ENCODE assay signal across 8 mouse cellular contexts in the genomic region with DNA sequence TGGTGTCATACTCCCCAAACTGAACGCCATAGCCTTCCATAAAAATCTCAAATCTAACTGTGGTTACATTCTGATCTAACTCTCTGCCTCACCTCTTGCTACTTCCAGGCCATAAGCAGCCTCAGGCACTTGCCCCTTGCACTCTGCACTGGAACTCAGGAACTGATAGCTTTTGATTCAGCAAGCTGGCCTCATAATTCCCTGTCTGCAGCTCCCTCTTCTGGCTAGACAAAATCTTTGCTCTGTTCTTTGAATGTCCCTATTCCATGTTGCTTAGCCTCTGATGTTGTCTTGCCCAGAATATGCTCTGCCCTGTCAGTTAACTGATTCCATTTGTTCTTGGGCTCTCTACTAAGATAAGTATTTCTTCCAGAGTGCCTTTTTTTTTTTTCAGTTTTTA. TPM values are rescaled to one million over a fixed set of nuclear protein-coding genes. Genes with fewer than 3 reads are reported as not detected.
DNase-seq lines count a peak whose midpoint lies in the region; ATAC-seq lines count a peak whose summit lies in the region.
"Had no signal": no experiment of that assay in that cellular context is flagged by ENCODE, and none has a peak within 500 bp of the region (broad histone marks: within the 10 kb centered on the region; RNA-seq: fewer than 3 reads in every experiment).

No protein-coding gene starts in this region.

- no peaks in the 10 kb centered on the region for H3K4me1 ChIP-seq in neural tube, embryonic 11.5 days (ENCODE audit: control insufficient read depth, insufficient read depth, low read length)
- no peaks in the 10 kb centered on the region for H3K4me1 ChIP-seq in neural tube, embryonic 15.5 days
- no peaks in the 10 kb centered on the region for H3K4me1 ChIP-seq in embryonic facial prominence, embryonic 11.5 days (ENCODE audit: control insufficient read depth, insufficient read depth, low read length)
- H3K4me1 ChIP-seq: lung, embryonic 15.5 days had no signal

- no peak overlapping the region for H3K27ac ChIP-seq in neural tube, embryonic 11.5 days (ENCODE audit: low read depth, low read length)
- no peak overlapping the region for H3K27ac ChIP-seq in neural tube, embryonic 15.5 days (replicated peaks)
- no peak overlapping the region for H3K27ac ChIP-seq in embryonic facial prominence, embryonic 11.5 days (replicated peaks; ENCODE audit: low read depth, low read length)
- H3K27ac ChIP-seq: lung, embryonic 15.5 days had no signal

- no peaks in the 10 kb centered on the region for H3K9me3 ChIP-seq in neural tube, embryonic 11.5 days (ENCODE audit: control insufficient read depth, low read length)
- H3K9me3 ChIP-seq in neural tube, embryonic 15.5 days (replicated peaks) = no peaks in the 10 kb centered on the region
- H3K9me3 ChIP-seq in embryonic facial prominence, embryonic 11.5 days (replicated peaks; ENCODE audit: control insufficient read depth, low read length) = no peaks in the 10 kb centered on the region
- H3K9me3 ChIP-seq: lung, embryonic 15.5 days had no signal

- 41% methylated on average over 1 of the region's 1 CpGs for WGBS in neural tube, embryonic 11.5 days
- 32% methylated on average over 1 of the region's 1 CpGs for WGBS in neural tube, embryonic 15.5 days
- 30% methylated on average over 1 of the region's 1 CpGs for WGBS in embryonic facial prominence, embryonic 11.5 days

- H3K36me3 ChIP-seq in neural tube, embryonic 11.5 days (ENCODE audit: control insufficient read depth, insufficient read depth, low read length) = no peaks in the 10 kb centered on the region
- no peaks in the 10 kb centered on the region for H3K36me3 ChIP-seq in neural tube, embryonic 15.5 days
- H3K36me3 ChIP-seq in embryonic facial prominence, embryonic 11.5 days (replicated peaks; ENCODE audit: control insufficient read depth, insufficient read depth, low read depth, low read length) = no peaks in the 10 kb centered on the region
- H3K36me3 ChIP-seq: lung, embryonic 15.5 days had no signal

- H3K9ac ChIP-seq in neural tube, embryonic 11.5 days (ENCODE audit: low read length) = no peak overlapping the region
- no peak overlapping the region for H3K9ac ChIP-seq in neural tube, embryonic 15.5 days (replicated peaks)
- H3K9ac ChIP-seq in embryonic facial prominence, embryonic 11.5 days (replicated peaks; ENCODE audit: low read length) = no peak overlapping the region
- H3K9ac ChIP-seq: lung, embryonic 15.5 days had no signal

- no peak for ATAC-seq in neural tube, embryonic 11.5 days (ENCODE audit: insufficient read depth, low FRiP score, low TSS enrichment)
- no peak for ATAC-seq in neural tube, embryonic 15.5 days (ENCODE audit: low FRiP score)
- no peak for ATAC-seq in embryonic facial prominence, embryonic 11.5 days (replicated peaks; ENCODE audit: insufficient number of reproducible peaks, low FRiP score, low TSS enrichment, low read depth)
- ATAC-seq in megakaryocyte progenitor cell, adult 5-6 weeks (replicated peaks; ENCODE audit: poor library complexity) = peak; percentile 97
- no peak for ATAC-seq in erythroblast, adult 5-6 weeks (replicated peaks; ENCODE audit: low FRiP score, poor library complexity, severe bottlenecking)

- H3K27me3 ChIP-seq in neural tube, embryonic 11.5 days (ENCODE audit: control insufficient read depth, insufficient read depth, low read length) = no peaks in the 10 kb centered on the region
- H3K27me3 ChIP-seq in neural tube, embryonic 15.5 days (replicated peaks) = no peaks in the 10 kb centered on the region
- no peaks in the 10 kb centered on the region for H3K27me3 ChIP-seq in embryonic facial prominence, embryonic 11.5 days (ENCODE audit: control insufficient read depth, insufficient read depth, low read length)
- H3K27me3 ChIP-seq: lung, embryonic 15.5 days had no signal

- no peak overlapping the region for H3K4me3 ChIP-seq in neural tube, embryonic 11.5 days (ENCODE audit: low read depth, low read length)
- no peak overlapping the region for H3K4me3 ChIP-seq in neural tube, embryonic 15.5 days (replicated peaks)
- no peak overlapping the region for H3K4me3 ChIP-seq in embryonic facial prominence, embryonic 11.5 days (ENCODE audit: low read depth, low read length)
- H3K4me3 ChIP-seq: lung, embryonic 15.5 days had no signal

- H3K4me2 ChIP-seq in neural tube, embryonic 11.5 days (ENCODE audit: low read depth) = no peak overlapping the region
- no peak overlapping the region for H3K4me2 ChIP-seq in neural tube, embryonic 15.5 days
- H3K4me2 ChIP-seq in embryonic facial prominence, embryonic 11.5 days (ENCODE audit: low read depth, low read length) = no peak overlapping the region
- H3K4me2 ChIP-seq: lung, embryonic 15.5 days had no signal

- peak; percentile 33 for DNase-seq in neural tube, embryonic 11.5 days (ENCODE audit: low spot score)
- DNase-seq in ZHBTc4 (ENCODE audit: low read depth, low spot score) = peak; percentile 75
- peak; percentile 70 for DNase-seq in embryonic facial prominence, embryonic 11.5 days (ENCODE audit: low spot score)
- DNase-seq in kidney, adult 9 months = peak; percentile 80

RNA-seq across cellular contexts. Expression of gene Birc3, which starts 17.6 kb away (rescaled TPM):
- polyA plus RNA-seq in neural tube, embryonic 11.5 days (2014; fragmentation: Nextera tagmentation; extraction: Ambion mirVana) = 2.8 and 4.0 TPM in 2 replicates
- 2.2 and 6.5 TPM in 2 replicates for polyA plus RNA-seq in neural tube, embryonic 15.5 days (2015; fragmentation: Nextera tagmentation; extraction: Ambion mirVana)
- 6.5 and 8.6 TPM in 2 replicates for polyA plus RNA-seq in embryonic facial prominence, embryonic 11.5 days (2014; fragmentation: Nextera tagmentation; extraction: Ambion mirVana)
- 34.4 and 38.0 TPM in 2 replicates for total RNA-seq in megakaryocyte progenitor cell, adult 5-6 weeks (2015)
- 25.5 and 31.8 TPM in 2 replicates for total RNA-seq in megakaryocyte progenitor cell, adult 5-6 weeks (2017)
- 16.9 and 25.9 TPM in 2 replicates for total RNA-seq in erythroblast, adult 5-6 weeks (2015; ENCODE audit: low replicate concordance)
- total RNA-seq in erythroblast, adult 5-6 weeks (2017; ENCODE audit: low replicate concordance) = 9.3 and 10.6 TPM in 2 replicates

RNA-seq across cellular contexts. Expression of gene Birc2, which starts 18.5 kb away (rescaled TPM):
- polyA plus RNA-seq in neural tube, embryonic 11.5 days (2014; fragmentation: Nextera tagmentation; extraction: Ambion mirVana) = 39.5 and 46.2 TPM in 2 replicates
- 37.8 and 40.2 TPM in 2 replicates for polyA plus RNA-seq in neural tube, embryonic 15.5 days (2015; fragmentation: Nextera tagmentation; extraction: Ambion mirVana)
- polyA plus RNA-seq in embryonic facial prominence, embryonic 11.5 days (2014; fragmentation: Nextera tagmentation; extraction: Ambion mirVana) = 45.9 and 50.0 TPM in 2 replicates
- total RNA-seq in megakaryocyte progenitor cell, adult 5-6 weeks (2015) = 32.7 and 36.2 TPM in 2 replicates
- total RNA-seq in megakaryocyte progenitor cell, adult 5-6 weeks (2017) = 34.1 and 40.0 TPM in 2 replicates
- total RNA-seq in erythroblast, adult 5-6 weeks (2015; ENCODE audit: low replicate concordance) = 29.4 and 33.2 TPM in 2 replicates
- total RNA-seq in erythroblast, adult 5-6 weeks (2017; ENCODE audit: low replicate concordance) = 35.0 and 37.4 TPM in 2 replicates
